In the genomic region with DNA sequence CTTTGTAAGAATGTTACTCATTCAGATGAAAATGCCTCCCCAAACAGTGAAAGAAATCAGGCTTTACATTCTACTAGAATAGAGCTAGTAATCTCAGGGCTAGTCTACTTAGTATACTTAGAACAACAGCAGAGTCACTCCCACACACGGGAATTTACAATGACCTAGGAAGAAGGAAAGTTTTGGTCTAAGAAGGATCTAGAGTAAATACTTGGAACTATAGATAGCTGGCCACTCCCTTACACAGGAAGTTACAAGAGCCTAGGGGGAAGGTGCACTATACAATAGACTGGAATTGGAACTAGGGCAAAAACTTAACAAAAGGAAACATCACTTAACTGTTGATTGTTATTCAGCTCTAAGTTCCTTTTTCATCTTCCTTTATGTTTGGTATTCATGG, we compare ENCODE assay signal across 26 mouse cellular contexts.
"Had no signal": no experiment of that assay in that cellular context is flagged by ENCODE, and none has a peak within 500 bp of the region (broad histone marks: within the 10 kb centered on the region; RNA-seq: fewer than 3 reads in every experiment).

No protein-coding gene starts in this region.

- ATAC-seq: hindbrain, postnatal 0 days; intestine, embryonic 16.5 days; liver, embryonic 12.5 days had no signal

- H3K27ac ChIP-seq: gastrocnemius, adult 2 months; heart, embryonic 10.5 days; heart, embryonic 13.5 days; heart, embryonic 15.5 days; hindbrain, embryonic 13.5 days; hindbrain, embryonic 15.5 days; hindbrain, postnatal 0 days; kidney, embryonic 15.5 days; kidney, postnatal 0 days; limb, embryonic 13.5 days; limb, embryonic 15.5 days; liver, embryonic 12.5 days had no signal

- DNase-seq: gastrocnemius, adult 2 months; gastrocnemius, postnatal 10 days; gastrocnemius, postnatal 25 days; heart, adult 18-20 months; heart, postnatal 14 days; heart, postnatal 36 days; kidney, adult 11 months; kidney, adult 2 months; kidney, adult 9 months; kidney, postnatal 14 days; kidney, postnatal 36 days; layer of hippocampus, adult 9-11 months; layer of hippocampus, postnatal 36 days; left cerebral cortex, postnatal 4 days had no signal

- H3K4me1 ChIP-seq: heart, embryonic 10.5 days; heart, embryonic 13.5 days; heart, embryonic 15.5 days; hindbrain, embryonic 13.5 days; hindbrain, embryonic 15.5 days; kidney, embryonic 15.5 days; limb, embryonic 13.5 days; limb, embryonic 15.5 days; liver, embryonic 12.5 days had no signal

- H3K9ac ChIP-seq: heart, embryonic 13.5 days; heart, embryonic 15.5 days; hindbrain, embryonic 13.5 days; hindbrain, embryonic 15.5 days; kidney, embryonic 15.5 days; limb, embryonic 13.5 days; limb, embryonic 15.5 days; liver, embryonic 12.5 days had no signal

- H3K9me3 ChIP-seq: heart, embryonic 10.5 days; heart, embryonic 13.5 days; heart, embryonic 15.5 days; hindbrain, embryonic 13.5 days; hindbrain, embryonic 15.5 days; kidney, embryonic 15.5 days; limb, embryonic 13.5 days; limb, embryonic 15.5 days had no signal

- H3K27me3 ChIP-seq: heart, embryonic 13.5 days; heart, embryonic 15.5 days; hindbrain, embryonic 13.5 days; hindbrain, embryonic 15.5 days; kidney, embryonic 15.5 days; limb, embryonic 13.5 days; limb, embryonic 15.5 days; liver, embryonic 12.5 days had no signal

- H3K4me3 ChIP-seq: gastrocnemius, adult 2 months; heart, embryonic 10.5 days; heart, embryonic 13.5 days; heart, embryonic 15.5 days; hindbrain, embryonic 13.5 days; hindbrain, embryonic 15.5 days; kidney, embryonic 15.5 days; limb, embryonic 13.5 days; limb, embryonic 15.5 days; liver, embryonic 12.5 days had no signal

- H3K4me2 ChIP-seq: heart, embryonic 13.5 days; heart, embryonic 15.5 days; hindbrain, embryonic 13.5 days; hindbrain, embryonic 15.5 days; kidney, embryonic 15.5 days; limb, embryonic 13.5 days; limb, embryonic 15.5 days; liver, embryonic 12.5 days had no signal

- H3K36me3 ChIP-seq: heart, embryonic 10.5 days; heart, embryonic 13.5 days; heart, embryonic 15.5 days; hindbrain, embryonic 13.5 days; hindbrain, embryonic 15.5 days; kidney, embryonic 15.5 days; limb, embryonic 13.5 days; limb, embryonic 15.5 days; liver, embryonic 12.5 days had no signal
